Comparison of ENCODE assay signal across 12 mouse cellular contexts in genomic region chr13:28792461-28793165, GRCm38 (mm10).
DNase-seq lines count a peak whose midpoint lies in the region; ATAC-seq and TF ChIP-seq lines count a peak whose summit lies in the region.
"Had no signal": no experiment of that assay in that cellular context is flagged by ENCODE, and none has a peak within 500 bp of the region (broad histone marks: within the 10 kb centered on the region; RNA-seq: fewer than 3 reads in every experiment).

No protein-coding gene starts in this region.

- peak; percentile 54 to 66 for DNase-seq in cerebellum, postnatal 10 days
- no peak for DNase-seq in cerebellum, postnatal 36 days
- DNase-seq in forebrain, embryonic 14.5 days (ENCODE audit: low spot score) = peak; percentile 96
- DNase-seq in adrenal gland, postnatal 10 days = no peak
- DNase-seq in layer of hippocampus, adult 11-12 months (ENCODE audit: low spot score) = no peak
- no peak for DNase-seq in heart, postnatal 10 days
- DNase-seq: cerebellum, adult 9-10 months had no signal

- no peaks in the 10 kb centered on the region for H3K36me3 ChIP-seq in forebrain, embryonic 14.5 days (ENCODE audit: control insufficient read depth, insufficient read depth, low read length)
- no peaks in the 10 kb centered on the region for H3K36me3 ChIP-seq in kidney, embryonic 15.5 days
- no peaks in the 10 kb centered on the region for H3K36me3 ChIP-seq in myocyte (ENCODE audit: control insufficient read depth, insufficient read depth)
- H3K36me3 ChIP-seq: heart, embryonic 13.5 days; lung, embryonic 15.5 days had no signal

- H3K9me3 ChIP-seq in forebrain, embryonic 14.5 days (replicated peaks; ENCODE audit: control insufficient read depth, low read length) = no peaks in the 10 kb centered on the region
- H3K9me3 ChIP-seq in kidney, embryonic 15.5 days (replicated peaks) = no peaks in the 10 kb centered on the region
- H3K9me3 ChIP-seq: heart, embryonic 13.5 days; lung, embryonic 15.5 days had no signal

- H3K4me3 ChIP-seq in forebrain, embryonic 14.5 days (ENCODE audit: low read depth, low read length) = no peak overlapping the region
- no peak overlapping the region for H3K4me3 ChIP-seq in kidney, embryonic 15.5 days (replicated peaks)
- no peak overlapping the region for H3K4me3 ChIP-seq in myocyte
- H3K4me3 ChIP-seq: heart, embryonic 13.5 days; lung, embryonic 15.5 days had no signal

- H3ac ChIP-seq in myocyte (ENCODE audit: control insufficient read depth, insufficient read length) = no peak overlapping the region

- WGBS in forebrain, embryonic 14.5 days = 5% methylated on average over 12 of the region's 12 CpGs
- 66% methylated on average over 12 of the region's 12 CpGs for WGBS in kidney, embryonic 15.5 days

- H3K27ac ChIP-seq in forebrain, embryonic 14.5 days (ENCODE audit: low read depth, low read length) = peak overlapping the region; percentile 93
- H3K27ac ChIP-seq in kidney, embryonic 15.5 days = 0 out of 2 replicates have a peak overlapping the region, but pooled peaks have one; percentile 6
- H3K27ac ChIP-seq: heart, embryonic 13.5 days; lung, embryonic 15.5 days had no signal

- H3K27me3 ChIP-seq in forebrain, embryonic 14.5 days (replicated peaks; ENCODE audit: control insufficient read depth, insufficient read depth, low read length) = no peaks in the 10 kb centered on the region
- H3K27me3 ChIP-seq in kidney, embryonic 15.5 days = no peaks in the 10 kb centered on the region
- H3K27me3 ChIP-seq in myocyte (ENCODE audit: control insufficient read depth, insufficient read depth, insufficient read length) = no peaks in the 10 kb centered on the region
- H3K27me3 ChIP-seq: heart, embryonic 13.5 days; lung, embryonic 15.5 days had no signal

- no peak overlapping the region for H3K9ac ChIP-seq in forebrain, embryonic 14.5 days (ENCODE audit: low read length)
- H3K9ac ChIP-seq in kidney, embryonic 15.5 days = no peak overlapping the region
- H3K9ac ChIP-seq: heart, embryonic 13.5 days; lung, embryonic 15.5 days had no signal

- intact Hi-C loops in heart, postnatal 10 days (cut with DNase I) = no loop called here

- H3K79me2 ChIP-seq in myocyte (ENCODE audit: control insufficient read depth, insufficient read depth) = peaks cover 43% of the 10 kb centered on the region

- TF ChIP-seq POLR2A in myocyte (IDR thresholded peaks at IDR 0.05; ENCODE audit: insufficient read length, low read depth) = no peak

- peak overlapping the region; percentile 32; the same call in 1 of the 2 replicates for H3K4me2 ChIP-seq in forebrain, embryonic 14.5 days (ENCODE audit: low read length)
- H3K4me2 ChIP-seq in kidney, embryonic 15.5 days = no peak overlapping the region
- H3K4me2 ChIP-seq in myocyte (ENCODE audit: low read depth) = peak overlapping the region; percentile 55
- H3K4me2 ChIP-seq: heart, embryonic 13.5 days; lung, embryonic 15.5 days had no signal

- peak; percentile 75 for ATAC-seq in forebrain, embryonic 14.5 days
- no peak for ATAC-seq in kidney, embryonic 15.5 days (replicated peaks; ENCODE audit: low FRiP score)
- ATAC-seq: intestine, postnatal 0 days had no signal

- H3K4me1 ChIP-seq in forebrain, embryonic 14.5 days (ENCODE audit: control insufficient read depth, insufficient read depth, low read length) = peaks cover 51% of the 10 kb centered on the region
- peaks cover 34% of the 10 kb centered on the region for H3K4me1 ChIP-seq in kidney, embryonic 15.5 days

TF ChIP-seq in myocyte, 11 proteins besides CTCF, POLR2A, EP300 and RAD21:
- TF ChIP-seq REST (IDR thresholded peaks at IDR 0.05; ENCODE audit: insufficient read depth, insufficient read length) = no peak
- TF ChIP-seq TCF3 (IDR thresholded peaks at IDR 0.05; ENCODE audit: insufficient read length, low read depth) = no peak
- TF ChIP-seq POLR2AphosphoS2 (IDR thresholded peaks at IDR 0.05; ENCODE audit: insufficient read length, low read depth) = no peak
- TF ChIP-seq MYOD1 (IDR thresholded peaks at IDR 0.05; ENCODE audit: control insufficient read depth in 1 of 3, insufficient read length in 2 of 3, low read depth in 2 of 3) = no peak
- no peak for TF ChIP-seq USF1 (IDR thresholded peaks at IDR 0.05; ENCODE audit: low read depth)
- no peak for TF ChIP-seq E2F4 (IDR thresholded peaks at IDR 0.05; ENCODE audit: insufficient read depth)
- TF ChIP-seq MAX (IDR thresholded peaks at IDR 0.05; ENCODE audit: low read depth) = no peak
- TF ChIP-seq CEBPB (IDR thresholded peaks at IDR 0.05; ENCODE audit: insufficient read depth, poor library complexity, severe bottlenecking) = no peak
- no peak for TF ChIP-seq MYOG (IDR thresholded peaks at IDR 0.05; ENCODE audit: control insufficient read depth in 1 of 3, insufficient read depth in 1 of 3, insufficient read length in 2 of 3, low read depth in 2 of 3)
- no peak for TF ChIP-seq TCF12 (IDR thresholded peaks at IDR 0.05; ENCODE audit: insufficient read depth, poor library complexity, severe bottlenecking)
- no peak for TF ChIP-seq SRF (IDR thresholded peaks at IDR 0.05; ENCODE audit: control insufficient read depth, insufficient read length, low read depth)

Comparison
In these comparisons a context has a peak if more than half of its experiments do, and no peak if none do; other contexts are left out.
1. DNase-seq: peak in cerebellum, postnatal 10 days (2 of 2) and forebrain, embryonic 14.5 days (single experiment); none in cerebellum, postnatal 36 days (0 of 2), adrenal gland, postnatal 10 days (single experiment), layer of hippocampus, adult 11-12 months (single experiment) and heart, postnatal 10 days (0 of 2).